Mouse (Mus musculus) A20 (cell line): Measurements from ENCODE around the gene Rbm7.
A peak's percentile ranks its signal among the peaks of the same experiment; 100 is the strongest.
"Not testable (repeated sequence)": the region's sequence is repeated elsewhere in the genome, so short reads cannot be mapped to it uniquely, and the experiment has no call there.

Source experiments
- DNase-seq: peaks from one replicate; pipeline ENCODE4 v3.0.0-alpha.2; 2011; ENCODE audit warnings: low read depth, low spot score

The Rbm7 gene

GRCm38 (mm10) chr9:48494817-48495547 is at the start of gene Rbm7, which contains the start of gene Gm5617:
Rbm7 (minus strand) TSS chr9:48495299.
Gm5617 (plus strand) TSS chr9:48495442.
- DNase-seq = peak; percentile 95

- DNase-seq = no peak
Measured at GRCm38 (mm10) chr9:48538688-48539087, 43.6 kb upstream of the Rbm7 start.

- no peak for DNase-seq
Measured at GRCm38 (mm10) chr9:48538044-48538645, 43.0 kb upstream of the Rbm7 start.

- not testable (repeated sequence) for DNase-seq
Measured at GRCm38 (mm10) chr9:48537616-48538015, 42.5 kb upstream of the Rbm7 start.

- DNase-seq = no peak
Measured at GRCm38 (mm10) chr9:48536414-48536813, 41.3 kb upstream of the Rbm7 start.

DNA sequence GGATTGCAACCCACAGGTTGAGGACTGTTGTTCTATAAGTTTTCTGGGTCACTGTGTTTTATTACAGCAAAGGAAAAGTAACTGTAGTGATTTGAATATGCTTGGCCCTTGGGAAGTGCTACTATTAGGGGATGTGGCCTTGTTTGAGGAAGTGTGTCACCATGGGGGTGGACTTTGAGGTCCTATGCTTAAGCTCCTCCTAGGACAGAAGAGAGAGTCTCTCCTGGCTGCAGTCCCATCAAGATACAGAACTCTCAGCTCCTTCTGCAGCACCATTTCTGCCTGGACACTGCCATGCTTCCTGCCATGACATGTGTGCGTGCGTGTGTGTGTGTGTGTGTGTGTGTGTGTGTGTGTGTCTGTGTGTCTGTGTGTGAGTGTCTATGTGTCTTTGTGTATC is 37.6 kb upstream of the Rbm7 start:
- no peak for DNase-seq

- DNase-seq = no peak
Measured at GRCm38 (mm10) chr9:48532203-48532602, 37.1 kb upstream of the Rbm7 start.

DNA sequence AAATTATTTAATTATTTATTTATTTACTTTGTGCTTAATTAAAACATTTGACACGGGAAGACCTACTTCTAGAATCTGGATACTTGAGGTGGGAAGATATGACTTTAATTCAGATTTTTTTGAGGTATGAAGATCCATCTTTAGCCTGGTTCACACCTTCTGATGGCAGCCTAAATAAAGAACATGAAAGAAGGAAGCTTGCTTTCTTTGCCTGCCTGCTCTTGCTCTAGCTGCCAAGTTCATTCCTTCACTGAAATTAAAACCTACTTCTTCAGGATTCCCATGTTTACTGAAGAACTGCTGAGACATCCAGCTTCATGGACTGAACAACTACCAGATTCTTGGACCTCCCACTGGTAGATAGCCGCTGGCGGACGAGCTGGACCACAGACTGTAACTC is 36.2 kb upstream of the Rbm7 start:
- DNase-seq = no peak

GRCm38 (mm10) chr9:48526520-48526919 is 31.4 kb upstream of the Rbm7 start:
- DNase-seq = no peak

DNA sequence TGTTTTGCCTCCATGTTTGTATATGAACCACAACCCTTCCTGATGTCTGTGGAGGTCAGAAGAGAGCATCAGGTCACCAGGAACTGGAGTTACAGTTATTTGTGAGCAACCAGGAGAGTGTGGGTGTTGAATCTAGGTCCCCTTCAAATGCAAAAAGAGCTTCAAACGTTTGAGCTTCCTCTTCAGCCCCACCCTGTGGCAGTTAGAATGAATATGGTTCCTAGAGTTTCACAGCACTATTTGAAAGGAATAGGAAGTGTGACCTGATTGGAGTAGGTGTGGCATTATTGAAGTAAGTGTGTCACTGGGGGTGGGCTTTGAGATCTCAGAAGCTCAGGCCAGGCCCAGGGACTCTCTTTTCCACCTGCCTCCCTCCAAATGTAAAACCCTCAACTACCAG is 30.5 kb upstream of the Rbm7 start:
- peak; percentile 29 for DNase-seq

DNA sequence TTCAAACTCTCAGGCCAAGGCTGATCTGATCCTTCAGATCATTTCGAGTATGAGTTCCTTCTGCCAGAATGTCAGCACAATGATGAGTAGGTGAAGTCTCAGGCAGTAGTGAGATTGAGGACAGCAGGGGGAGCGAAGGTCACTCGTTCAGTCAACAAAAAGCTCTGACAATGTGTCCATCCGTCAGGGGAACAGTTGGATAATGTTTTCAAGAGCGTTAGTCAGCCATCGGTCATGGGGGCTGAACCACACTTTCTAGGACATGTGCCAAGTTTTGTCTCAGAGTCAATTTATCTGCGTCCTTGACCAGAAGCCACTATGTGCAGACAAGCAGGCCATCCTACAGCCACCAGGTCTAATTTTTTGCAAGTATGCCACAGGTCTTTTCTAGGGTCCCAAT is 25.3 kb upstream of the Rbm7 start:
- not testable (repeated sequence) for DNase-seq

- DNase-seq = no peak
Measured at GRCm38 (mm10) chr9:48517372-48518130, 22.5 kb upstream of the Rbm7 start.

- DNase-seq = no peak
Measured at GRCm38 (mm10) chr9:48516615-48517371, 21.7 kb upstream of the Rbm7 start.

DNA sequence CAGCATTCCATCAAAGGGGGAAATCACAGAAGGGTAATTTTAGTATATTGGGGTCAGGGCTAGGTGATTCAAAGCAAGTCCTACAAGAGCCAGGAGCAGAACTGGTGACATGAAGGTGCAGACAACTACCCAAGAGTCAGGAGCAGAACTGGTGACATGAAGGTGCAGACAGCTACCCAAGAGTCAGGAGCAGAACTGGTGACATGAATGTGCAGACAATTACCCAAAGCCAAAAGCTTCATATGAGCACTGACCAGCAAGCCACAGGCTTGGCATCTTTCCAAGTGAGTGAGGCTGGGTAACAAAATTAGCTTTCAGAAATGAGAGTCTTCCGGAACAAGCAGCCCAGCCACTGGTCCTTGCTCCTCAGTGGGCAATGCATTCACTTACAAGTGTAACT is 20.2 kb upstream of the Rbm7 start:
- no peak for DNase-seq

DNA sequence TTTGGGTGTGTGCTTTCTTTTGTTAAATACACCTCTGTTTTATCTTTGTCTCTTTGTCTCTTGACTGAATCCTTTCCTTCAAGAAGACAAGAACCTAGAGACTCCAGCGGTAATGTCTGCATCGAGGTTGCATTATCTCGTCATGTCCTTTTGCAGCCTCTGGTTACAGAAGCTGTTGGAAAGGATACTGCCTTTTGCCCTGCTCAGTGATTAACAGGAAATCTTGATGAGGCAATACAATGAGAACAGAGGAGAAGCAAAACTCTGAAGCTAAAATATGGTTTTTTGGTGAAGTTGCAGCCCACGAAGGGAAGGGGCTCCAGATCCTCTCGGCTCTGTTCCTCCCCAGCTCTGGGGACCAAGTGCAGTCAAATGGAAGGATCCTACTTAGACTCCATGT is 15.0 kb upstream of the Rbm7 start:
- no peak for DNase-seq

GRCm38 (mm10) chr9:48504741-48505365 is 9.8 kb upstream of the Rbm7 start:
- no peak for DNase-seq

DNA sequence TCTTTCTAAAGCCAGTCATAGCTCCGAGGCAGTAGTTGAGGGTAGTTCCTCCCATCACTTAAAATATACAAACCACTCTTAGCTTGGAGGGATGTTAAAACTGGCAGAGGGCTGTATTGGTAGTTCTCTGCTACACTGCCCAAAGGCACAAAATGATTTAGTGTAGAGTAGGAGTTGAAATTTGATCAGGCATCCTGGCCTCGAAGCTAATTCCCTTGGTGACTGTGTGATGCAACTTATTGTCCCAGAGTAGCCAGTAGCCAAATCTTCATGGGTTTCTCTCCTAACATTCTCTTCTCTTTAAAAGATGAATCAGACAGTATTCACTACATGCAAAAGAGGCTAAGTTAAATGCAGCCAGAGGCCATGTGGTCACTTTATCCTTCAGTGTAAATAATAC is 7.9 kb upstream of the Rbm7 start:
- no peak for DNase-seq

DNA sequence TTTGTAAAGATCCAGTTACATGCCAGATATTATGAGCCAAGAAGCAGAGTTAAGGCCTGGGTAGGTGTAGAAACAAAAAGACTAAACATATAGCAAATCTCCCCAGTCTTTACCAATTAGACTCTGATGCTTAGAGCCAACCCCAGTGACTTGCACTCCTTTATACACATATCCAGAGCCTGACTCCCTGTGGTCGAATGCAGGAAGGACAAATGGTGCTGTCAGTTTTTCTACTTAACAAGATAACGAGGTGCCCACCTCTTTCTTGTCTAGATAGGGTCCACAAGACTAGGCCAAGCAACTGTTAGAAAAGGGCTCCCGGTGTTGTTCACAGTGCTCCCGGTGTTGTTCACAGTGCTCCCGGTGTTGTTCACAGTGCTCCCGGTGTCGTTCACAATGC is 6.1 kb upstream of the Rbm7 start:
- no peak for DNase-seq

GRCm38 (mm10) chr9:48495548-48495932 is 441 bp upstream of the Rbm7 start:
- no peak for DNase-seq

- DNase-seq = no peak
Measured at GRCm38 (mm10) chr9:48481214-48482134, 13.6 kb downstream of the Rbm7 start.
